Mouse (Mus musculus) brain, adult 10 weeks (tissue): ENCODE results near the gene Olfr924. TPM values are rescaled to one million over a fixed set of nuclear protein-coding genes. Genes with fewer than 3 reads are reported as not detected.

ENCODE experiments used
- polyA plus RNA-seq: library from polyadenylated mRNA; stranded (reverse); fragments of 350-450 nt; fragmentation: Illumina TruSeq; extraction: RNeasy Lipid Tissue Mini Kit (QIAGEN cat#74804); gene quantifications from one replicate; pipeline ENCODE4 v1.2.3, GENCODE M21; 2015; ENCODE audit warnings: low read depth, low replicate concordance

The Olfr924 gene
- polyA plus RNA-seq, result not detected

GRCm38 (mm10) chr9:38844149-38844548 is at the start of gene Olfr924:
Gene Olfr924, plus strand, starts transcription at chr9:38844449.

GRCm38 (mm10) chr9:38814314-38814713 is 29.9 kb upstream of the Olfr924 start, which contains the start of gene Olfr922:
Gene Olfr922, plus strand, starts transcription at chr9:38814614.

GRCm38 (mm10) chr9:38826245-38826644 is 18.0 kb upstream of the Olfr924 start, which contains the start of gene Olfr923:
Gene Olfr923, plus strand, starts transcription at chr9:38826545.

GRCm38 (mm10) chr9:38854760-38855159 is 10.5 kb downstream of the Olfr924 start, which contains the start of gene Olfr26:
Gene Olfr26, plus strand, starts transcription at chr9:38855060.

GRCm38 (mm10) chr9:38876826-38877225 is 32.6 kb downstream of the Olfr924 start, which contains the start of gene Olfr926:
Gene Olfr926, plus strand, starts transcription at chr9:38877126.

Other genes with a start within 250 kb of the Olfr924 start
- not detected for gene Olfr914, start 239.3 kb upstream of the Olfr924 start, polyA plus RNA-seq
- gene Olfr916, start 184.6 kb upstream of the Olfr924 start, polyA plus RNA-seq, result not detected
- gene Olfr917, start 178.6 kb upstream of the Olfr924 start, polyA plus RNA-seq, result not detected
- not detected for gene Olfr918, start 169.8 kb upstream of the Olfr924 start, polyA plus RNA-seq
- not detected for gene Olfr919, start 140.8 kb upstream of the Olfr924 start, polyA plus RNA-seq
- 12.1 TPM for gene Vwa5a, start 126.2 kb upstream of the Olfr924 start, polyA plus RNA-seq
- 0.09 TPM for gene Olfr920, start 92.2 kb upstream of the Olfr924 start, polyA plus RNA-seq
- gene Olfr921, start 71.4 kb upstream of the Olfr924 start, polyA plus RNA-seq, result not detected
- gene Olfr922, start 29.8 kb upstream of the Olfr924 start, polyA plus RNA-seq, result not detected
- not detected for gene Olfr923, start 17.9 kb upstream of the Olfr924 start, polyA plus RNA-seq
- gene Olfr26, start 10.6 kb downstream of the Olfr924 start, polyA plus RNA-seq, result not detected
- not detected for gene Olfr926, start 32.7 kb downstream of the Olfr924 start, polyA plus RNA-seq
- gene Olfr930, start 85.4 kb downstream of the Olfr924 start, polyA plus RNA-seq, result not detected
- gene Olfr933, start 127.9 kb downstream of the Olfr924 start, polyA plus RNA-seq, result not detected
- not detected for gene Olfr934, start 143.9 kb downstream of the Olfr924 start, polyA plus RNA-seq
- gene Olfr935, start 155.2 kb downstream of the Olfr924 start, polyA plus RNA-seq, result not detected
- gene Olfr146, start 178.9 kb downstream of the Olfr924 start, polyA plus RNA-seq, result not detected
- not detected for gene Olfr937, start 220.5 kb downstream of the Olfr924 start, polyA plus RNA-seq
- gene Olfr938, start 234.4 kb downstream of the Olfr924 start, polyA plus RNA-seq, result not detected